Mouse (Mus musculus): Measurements from ENCODE around the gene Lhfpl4.

Lhfpl4 gene

DNA sequence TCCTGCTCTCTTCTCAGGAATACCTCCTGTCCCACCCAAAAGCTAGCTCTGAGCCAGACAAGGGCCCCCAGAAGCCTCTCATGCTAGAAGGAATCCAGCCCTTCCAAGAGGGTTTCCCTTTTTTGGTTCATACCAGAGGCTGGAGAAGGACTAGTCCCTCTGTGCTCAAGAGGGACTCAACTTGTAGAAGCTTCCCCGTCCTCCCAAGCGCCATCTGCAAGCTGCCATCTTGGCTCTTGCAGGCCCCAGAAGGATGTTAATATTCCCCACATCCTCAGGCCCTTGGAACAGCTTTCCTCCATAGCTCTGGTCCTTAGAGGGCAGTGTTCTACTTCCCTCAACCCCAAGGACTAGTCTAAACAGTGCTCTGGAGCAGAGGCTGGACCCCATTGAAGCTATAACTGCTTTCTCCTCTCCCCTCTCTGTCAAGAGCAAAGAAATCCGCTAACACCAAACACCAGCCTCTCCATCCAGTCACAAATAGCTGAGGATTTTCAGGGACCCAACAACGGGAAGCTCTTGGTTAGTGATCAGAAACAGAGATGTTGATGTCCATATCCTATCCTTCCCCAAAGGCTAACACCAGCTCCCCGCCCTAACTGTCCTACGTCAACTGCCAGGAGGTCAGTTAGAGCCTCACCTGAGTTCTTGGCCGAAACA lies 26.7 kb downstream of the Lhfpl4 start:
- no peak for DNase-seq (ENCODE audit: low spot score in 2 of 2)

DNA sequence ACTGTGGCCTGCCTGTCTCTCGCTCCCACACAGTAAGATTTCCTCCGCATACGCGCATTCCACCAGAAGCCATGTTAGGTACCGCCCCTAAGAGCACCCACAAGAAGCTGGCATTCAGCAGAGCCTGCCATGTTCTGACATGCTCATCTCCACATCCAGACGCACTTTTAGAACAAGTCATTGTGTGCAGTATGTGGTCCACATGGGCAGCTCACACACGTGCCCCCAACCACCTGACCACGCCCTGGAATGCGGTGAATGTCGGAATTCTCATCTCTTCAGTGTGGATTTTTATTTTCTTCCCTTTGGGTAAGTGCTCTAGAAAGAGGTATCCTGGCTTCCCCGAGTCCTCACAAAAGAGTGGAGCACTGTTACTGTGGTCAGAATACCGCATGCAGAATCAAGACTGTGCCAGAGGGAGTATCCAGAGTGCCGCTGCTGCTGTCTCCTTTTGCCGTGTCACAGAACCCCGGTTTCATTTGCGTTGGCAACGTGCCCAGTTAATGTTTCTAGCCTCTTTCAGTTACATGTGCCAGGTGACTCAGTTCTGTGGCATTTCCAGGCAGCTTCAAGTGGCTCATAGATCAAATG lies 28.4 kb downstream of the Lhfpl4 start:
- DNase-seq (ENCODE audit: low spot score in 2 of 2), result no peak

DNA sequence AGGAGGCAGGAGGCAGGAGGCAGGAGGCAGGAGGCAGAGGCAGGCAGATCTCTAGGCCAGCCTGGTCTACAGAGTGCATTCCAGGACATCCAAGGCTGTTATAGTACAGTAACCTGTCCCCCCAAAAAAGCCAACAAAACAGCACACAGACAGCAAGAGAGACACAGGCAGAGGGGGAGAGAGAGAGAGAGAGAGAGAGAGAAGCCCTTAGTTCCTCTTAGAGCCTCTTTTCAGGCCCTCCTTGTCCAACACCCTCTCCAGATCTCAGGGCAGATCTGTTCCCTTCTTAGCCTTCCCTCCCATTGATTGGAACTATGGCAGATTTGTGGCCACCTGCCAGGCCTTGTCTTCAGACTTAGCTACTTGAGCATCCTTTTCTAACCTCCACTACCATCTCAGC lies 31.7 kb downstream of the Lhfpl4 start:
- no peak for DNase-seq (ENCODE audit: low spot score in 2 of 2)

DNA sequence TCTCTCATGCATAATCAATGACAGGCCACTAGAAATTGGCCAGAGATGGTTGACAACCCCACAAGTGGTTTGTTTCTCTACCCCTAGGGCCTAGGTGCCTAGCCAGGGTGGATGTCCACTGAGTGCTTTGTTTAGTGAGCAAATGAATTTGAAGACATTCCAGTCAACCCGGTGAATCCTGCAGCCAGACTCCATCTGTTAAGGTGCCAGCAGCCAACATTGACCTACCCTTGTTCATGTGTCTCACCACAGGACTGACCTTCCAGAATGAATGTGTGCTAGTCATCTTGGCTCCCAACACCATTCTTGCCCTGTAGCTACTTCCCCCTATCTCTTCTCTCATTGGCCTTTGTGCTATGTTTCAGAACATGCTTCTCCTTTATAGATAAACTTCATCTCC lies 33.2 kb downstream of the Lhfpl4 start:
- DNase-seq (ENCODE audit: low spot score in 2 of 2), result no peak

DNA sequence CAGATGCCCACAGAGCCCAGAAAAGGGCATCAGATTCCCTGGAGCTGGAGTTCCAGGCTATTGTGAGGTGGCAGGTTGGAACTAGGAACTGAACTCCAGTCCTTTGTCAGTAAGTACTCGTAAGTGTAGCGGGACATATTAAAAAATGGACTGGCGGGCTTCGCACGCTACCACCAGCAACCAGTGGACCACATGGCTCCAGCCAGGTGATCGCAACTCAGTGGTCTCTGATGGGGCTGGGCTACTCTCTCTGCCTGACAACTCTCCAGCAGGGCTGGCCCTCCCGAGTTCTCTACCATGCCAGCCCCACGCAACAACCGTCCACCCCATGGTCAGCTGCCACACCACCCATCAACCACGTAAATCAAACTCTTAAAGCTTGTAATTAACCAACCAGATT lies 35.1 kb downstream of the Lhfpl4 start:
- DNase-seq (ENCODE audit: low spot score in 2 of 2), result no peak

DNA sequence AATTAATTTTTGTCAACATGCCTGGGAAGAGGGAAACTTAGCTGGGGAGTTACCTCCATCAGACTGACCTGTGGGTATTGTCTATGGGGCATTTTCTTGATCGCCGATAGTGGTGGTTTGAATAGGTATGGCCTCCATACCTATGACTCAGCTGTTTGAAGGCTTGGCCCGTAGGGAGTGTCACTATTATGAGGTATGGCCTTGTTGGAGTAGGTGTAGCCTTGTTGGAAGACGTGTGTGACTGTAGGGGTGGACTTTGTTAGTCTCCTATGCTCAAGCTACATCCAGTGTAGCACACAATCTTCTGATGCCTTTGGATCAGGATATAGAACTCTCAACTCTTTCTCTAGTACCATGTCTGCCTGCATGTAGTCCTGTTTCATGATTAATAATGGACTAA lies 39.1 kb downstream of the Lhfpl4 start:
- no peak for DNase-seq (ENCODE audit: low spot score in 2 of 2)

DNA sequence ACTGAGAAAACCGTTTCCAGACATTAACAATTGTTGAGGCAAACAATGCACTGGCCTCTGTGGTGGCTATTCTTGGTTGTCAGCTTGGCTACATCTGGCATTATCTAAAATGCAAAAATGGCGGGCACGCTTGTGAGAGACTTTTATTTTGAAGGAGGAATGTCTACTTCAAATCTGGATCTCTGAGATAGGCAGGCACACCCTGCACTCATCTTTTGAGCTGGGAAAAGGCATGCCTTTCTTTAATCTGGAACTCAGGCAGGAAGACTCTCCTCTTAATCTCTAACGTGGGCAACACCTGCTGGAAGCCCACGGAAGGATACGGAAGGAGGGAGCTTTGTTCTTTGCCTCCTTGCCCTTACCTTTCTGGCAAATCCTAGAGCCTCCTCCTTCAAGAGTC lies 40.3 kb downstream of the Lhfpl4 start:
- DNase-seq (ENCODE audit: low spot score in 2 of 2), result no peak

DNA sequence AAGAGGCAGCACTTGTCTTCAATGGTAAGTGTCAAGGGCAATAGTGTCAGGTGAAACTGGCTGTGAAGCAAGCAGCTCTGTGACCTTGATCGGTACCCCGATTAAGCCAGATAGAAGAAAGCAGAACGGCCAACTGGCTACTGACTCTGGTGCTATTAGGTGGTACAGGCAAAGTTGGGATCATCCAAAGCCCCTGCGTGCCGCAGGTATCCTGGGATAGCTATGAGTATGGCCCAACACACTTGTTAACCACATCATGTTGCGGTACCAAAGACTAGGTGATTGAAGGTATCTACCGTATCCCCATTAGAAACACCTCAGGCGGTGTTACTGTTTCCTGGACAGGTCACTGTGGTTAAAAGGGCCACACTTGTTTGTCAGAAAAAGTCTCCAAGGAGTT lies 41.1 kb downstream of the Lhfpl4 start:
- no peak for DNase-seq (ENCODE audit: low spot score in 2 of 2)

DNA sequence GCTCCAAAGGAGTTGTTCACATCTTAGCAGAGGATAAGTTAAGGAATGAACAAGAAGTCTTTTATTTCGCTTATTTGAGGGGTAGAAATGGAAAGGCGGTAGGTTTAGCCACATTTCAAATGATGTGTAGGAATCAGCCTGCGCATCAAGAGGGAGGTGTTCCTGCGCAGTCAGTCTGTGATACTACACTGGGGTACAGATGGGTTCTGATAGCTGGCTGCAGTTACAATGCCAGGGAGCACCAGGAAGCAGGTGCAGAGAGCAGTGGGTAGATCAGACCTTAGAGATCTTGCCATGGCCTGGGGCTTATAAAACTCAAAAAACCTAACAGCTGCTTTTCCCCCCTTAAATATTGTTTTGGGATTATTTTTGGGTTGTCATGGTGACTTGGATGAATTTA lies 49.9 kb downstream of the Lhfpl4 start:
- no peak for DNase-seq (ENCODE audit: low spot score in 2 of 2)

DNA sequence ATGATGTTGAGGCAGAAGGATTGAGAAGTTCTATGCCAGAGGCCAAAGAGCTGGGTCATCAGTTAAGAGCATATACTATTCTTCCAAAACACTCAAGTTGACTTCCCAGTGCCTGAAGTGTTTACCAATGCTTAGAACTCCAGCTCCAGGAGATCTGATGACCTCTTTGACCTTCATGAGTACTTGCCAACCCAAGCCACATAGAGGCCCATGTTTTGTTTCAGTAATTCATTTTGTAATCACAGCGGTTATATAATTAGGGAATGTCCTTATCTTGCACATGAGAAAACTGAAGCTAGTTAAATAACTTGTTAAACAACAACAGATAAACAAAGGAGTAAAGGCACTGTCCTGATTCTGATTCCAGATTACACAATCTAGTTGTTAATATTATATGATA lies 50.4 kb downstream of the Lhfpl4 start:
- no peak for DNase-seq (ENCODE audit: low spot score in 2 of 2)

DNA sequence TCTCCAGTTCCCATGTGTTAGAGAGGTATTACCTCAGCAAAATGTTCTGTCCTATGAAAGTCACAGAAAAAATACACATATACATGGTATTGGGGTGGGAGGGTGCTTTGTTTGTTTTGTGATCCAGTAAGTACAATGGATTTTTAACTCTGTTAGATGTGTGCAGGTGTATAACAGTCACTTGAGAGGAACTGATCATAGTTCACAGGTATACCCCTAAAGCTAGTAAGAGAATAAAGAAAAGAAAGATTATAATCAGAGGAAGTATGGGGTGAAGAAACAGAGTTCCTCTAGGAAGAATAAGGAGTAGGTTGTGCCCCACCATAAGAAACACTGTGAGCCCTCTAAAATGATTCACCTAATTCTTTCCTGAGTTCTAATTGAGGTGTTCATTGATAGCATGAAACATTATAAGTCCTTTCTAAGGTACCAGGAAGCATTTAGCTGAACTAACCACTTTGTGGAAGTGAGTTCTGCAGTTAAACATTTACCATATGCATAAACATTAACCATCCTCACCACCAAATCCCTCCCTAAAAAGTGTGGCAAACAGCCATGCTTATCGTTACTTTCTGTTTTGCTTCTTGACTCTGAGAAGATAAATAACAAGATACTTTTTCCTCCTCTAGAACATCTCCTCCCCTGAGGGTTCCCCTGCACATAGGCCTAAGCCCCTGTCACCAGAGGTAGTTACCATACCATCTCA lies 53.6 kb downstream of the Lhfpl4 start:
- DNase-seq (ENCODE audit: low spot score in 2 of 2), result no peak

DNA sequence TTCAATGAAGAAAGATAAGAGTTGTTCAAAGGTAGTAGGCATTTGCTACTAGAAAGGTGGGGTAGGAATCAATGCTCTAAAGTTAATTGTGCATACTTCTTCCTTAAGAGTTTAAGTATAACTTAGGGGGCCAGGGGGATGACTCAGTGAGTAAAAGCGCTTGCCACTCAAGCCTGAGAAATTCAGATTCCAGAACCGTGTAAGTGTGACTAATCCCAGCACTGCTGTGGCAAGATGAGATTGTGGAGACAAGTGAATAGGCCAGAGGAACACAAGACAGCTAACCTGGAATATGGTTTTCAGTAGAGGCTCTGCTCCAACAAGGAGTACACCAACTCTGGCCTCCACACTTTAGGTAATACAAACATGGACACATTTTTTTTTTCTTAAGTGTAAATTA lies 61.8 kb downstream of the Lhfpl4 start:
- no peak for DNase-seq (ENCODE audit: low spot score in 2 of 2)

DNA sequence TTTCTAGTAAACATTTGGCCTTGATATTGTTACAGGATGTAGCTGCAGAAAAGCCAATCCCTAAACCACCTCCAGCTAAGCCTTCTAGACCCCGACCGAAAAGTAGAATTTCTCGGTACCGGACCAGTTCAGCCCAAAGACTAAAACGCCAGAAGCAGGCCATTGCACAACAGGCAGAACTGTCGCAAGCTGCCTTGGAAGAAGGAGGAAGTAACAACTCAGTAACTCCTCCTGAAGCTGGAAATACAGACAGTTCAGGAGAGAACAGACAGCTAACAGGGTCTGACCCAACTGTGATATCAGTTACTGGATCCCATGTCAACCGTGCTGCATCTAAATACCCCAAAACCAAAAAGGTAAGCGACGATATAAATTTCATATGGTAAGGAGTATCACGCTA lies 74.4 kb downstream of the Lhfpl4 start:
- no peak for DNase-seq (ENCODE audit: low spot score in 2 of 2)

Data from spleen, postnatal 4 days (tissue).